Mouse (Mus musculus) megakaryocyte-erythroid progenitor cell, adult 5 weeks (primary cell): ENCODE results near the gene Lhfpl5. TPM values are rescaled to one million over a fixed set of nuclear protein-coding genes. Genes with fewer than 3 reads are reported as not detected.

Experiments used
- polyA plus RNA-seq: library from polyadenylated mRNA; stranded (reverse); fragments of >175 nt; gene quantifications from 2 replicates; pipeline ENCODE4 v1.2.3, GENCODE M21; 2012

The Lhfpl5 gene
- polyA plus RNA-seq, result not detected in 2 replicates

GRCm38 (mm10) chr17:28575244-28576125, at the start of gene Lhfpl5:
TSS of gene Lhfpl5 (plus strand) at chr17:28575641.

GRCm38 (mm10) chr17:28530506-28530905, 44.9 kb upstream of the Lhfpl5 start, which contains the start of gene Armc12:
TSS of gene Armc12 (plus strand) at chr17:28530806.

GRCm38 (mm10) chr17:28549111-28549510, 26.3 kb upstream of the Lhfpl5 start, which contains the start of gene Clpsl2:
TSS of gene Clpsl2 (plus strand) at chr17:28549411.

GRCm38 (mm10) chr17:28560598-28560997, 14.8 kb upstream of the Lhfpl5 start, which contains the start of gene Clps:
TSS of gene Clps (minus strand) at chr17:28560766.

GRCm38 (mm10) chr17:28622300-28622759, 46.9 kb downstream of the Lhfpl5 start, which contains the start of gene Srpk1:
TSS of gene Srpk1 (minus strand) at chr17:28622709.

Other genes starting within 250 kb of the Lhfpl5 start
- 8,332 and 8,634 TPM in 2 replicates for gene Rpl10a, start 247.2 kb upstream of the Lhfpl5 start, polyA plus RNA-seq
- 1.3 and 1.9 TPM in 2 replicates for gene Tead3, start 224.8 kb upstream of the Lhfpl5 start, polyA plus RNA-seq
- 0.29 and 0.40 TPM in 2 replicates for gene Tulp1, start 210.4 kb upstream of the Lhfpl5 start, polyA plus RNA-seq
- 70.8 and 85.6 TPM in 2 replicates for gene Fkbp5, start 58.1 kb upstream of the Lhfpl5 start, polyA plus RNA-seq
- not detected in 2 replicates for gene Armc12, start 44.8 kb upstream of the Lhfpl5 start, polyA plus RNA-seq
- not detected in 2 replicates for gene Clpsl2, start 26.2 kb upstream of the Lhfpl5 start, polyA plus RNA-seq
- not detected in 2 replicates for gene Clps, start 14.9 kb upstream of the Lhfpl5 start, polyA plus RNA-seq
- 107 and 136 TPM in 2 replicates for gene Srpk1, start 47.1 kb downstream of the Lhfpl5 start, polyA plus RNA-seq
- 0.68 and 1.2 TPM in 2 replicates for gene Slc26a8, start 114.6 kb downstream of the Lhfpl5 start, polyA plus RNA-seq
- 81.6 and 100 TPM in 2 replicates for gene Mapk14, start 115.7 kb downstream of the Lhfpl5 start, polyA plus RNA-seq
- 0.28 TPM in 1 of 2 replicates, not detected in the other for gene AC170998.1, start 150.4 kb downstream of the Lhfpl5 start, polyA plus RNA-seq
- gene Mapk13, start 193.7 kb downstream of the Lhfpl5 start, polyA plus RNA-seq, result 3.4 and 3.7 TPM in 2 replicates
- gene Brpf3, start 225.4 kb downstream of the Lhfpl5 start, polyA plus RNA-seq, result 44.8 and 52.3 TPM in 2 replicates